Mouse (Mus musculus) limb, embryonic 10.5 days (tissue): ENCODE measurements at regions not wholly inside any gene's neighbourhood (a gene's known extent, or its start where the extent isn't known, plus 50 kb on each side); places are given as distances from the start of the nearest gene placed in this dataset.
A peak's percentile ranks its signal among the peaks of the same experiment; 100 is the strongest.

Experiments used
- DNase-seq: peaks from one replicate; pipeline ENCODE4 v3.0.0-alpha.2; 2017; ENCODE audit warnings: low spot score
- H3K27ac ChIP-seq: fragments of 300-500 bp; sonication (generic); 2 replicates; pipeline ENCODE4 v1.5.1; 2016; ENCODE audit warnings: mild to moderate bottlenecking
- H3K27me3 ChIP-seq: fragments of 300-500 bp; sonication (generic); 2 replicates; pipeline ENCODE4 v1.6.1; 2016; ENCODE audit warnings: low read depth, mild to moderate bottlenecking; ENCODE audit not compliant: poor library complexity, severe bottlenecking
- H3K36me3 ChIP-seq: fragments of 300-500 bp; sonication (generic); 2 replicates; pipeline ENCODE4 v1.6.1; 2016; ENCODE audit warnings: mild to moderate bottlenecking, moderate library complexity
- H3K4me1 ChIP-seq: fragments of 300-500 bp; sonication (generic); 2 replicates; pipeline ENCODE4 v1.6.1; 2016
- H3K4me3 ChIP-seq: fragments of 300-500 bp; sonication (generic); 2 replicates; pipeline ENCODE4 v1.5.1; 2016; ENCODE audit warnings: mild to moderate bottlenecking, moderate library complexity
- H3K9me3 ChIP-seq: fragments of 300-500 bp; sonication (generic); replicated peaks from 2 replicates; pipeline ENCODE4 v1.6.1; 2016; ENCODE audit warnings: mild to moderate bottlenecking
- WGBS: fragments of 180-500 bp; shearing (Covaris S2); methylation state at CpG from one replicate; pipeline ENCODE4 v1.1.7; 2016; 5-methylcytosine and 5-hydroxymethylcytosine counted together

DNA sequence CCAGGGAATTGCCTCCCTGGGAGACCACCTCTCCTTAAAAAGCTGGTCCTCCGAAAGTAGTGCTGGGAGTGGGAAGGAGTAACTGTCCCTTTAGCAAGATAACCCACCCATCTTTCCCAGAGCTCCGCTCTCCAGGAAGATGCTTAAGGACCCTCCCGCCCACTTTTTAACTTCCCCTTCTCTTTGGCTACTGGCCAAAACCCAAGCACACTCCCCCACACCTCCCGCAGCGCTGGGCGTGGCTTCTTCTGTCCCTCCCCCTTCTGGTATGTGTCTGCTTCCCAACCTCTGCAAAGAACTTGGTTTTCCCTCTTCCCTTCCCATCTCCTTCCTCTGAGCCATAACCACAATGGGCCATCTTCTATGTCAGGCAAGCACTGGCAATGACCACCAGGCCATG is 85.4 kb downstream of the Rpap3 start:
- Histone ChIP-seq H3K4me3 (no peak overlapping the region), H3K27me3 (no peaks in the 10 kb centered on the region), H3K4me1 (no peaks in the 10 kb centered on the region), H3K27ac (no peak overlapping the region), H3K36me3 (no peaks in the 10 kb centered on the region), H3K9me3 (no peaks in the 10 kb centered on the region)
- 68% methylated on average over 6 of the region's 6 CpGs for WGBS
- no peak for DNase-seq

DNA sequence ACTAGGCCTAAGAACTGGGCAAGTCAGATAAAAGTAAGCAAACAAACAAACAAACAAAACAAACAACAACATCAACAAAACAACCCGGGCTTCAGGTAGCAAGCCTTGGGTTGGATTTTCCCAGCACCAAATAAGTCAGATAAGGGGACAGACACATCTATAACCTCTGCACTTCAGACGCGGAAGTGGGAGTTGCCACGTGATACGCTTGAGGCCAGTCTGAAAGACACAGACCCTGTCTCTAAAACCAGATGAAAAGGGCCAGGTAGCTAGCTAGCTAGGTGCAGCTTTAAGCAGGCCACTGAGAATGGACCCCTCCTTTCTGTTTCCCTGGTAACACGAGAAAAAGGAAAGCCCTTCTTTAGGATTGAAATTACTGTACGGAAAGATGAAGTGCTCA is 85.9 kb downstream of the Rpap3 start:
- H3K36me3 ChIP-seq, result no peaks in the 10 kb centered on the region
- H3K9me3 ChIP-seq, result no peaks in the 10 kb centered on the region
- H3K27me3 ChIP-seq, result no peaks in the 10 kb centered on the region
- no peak for DNase-seq
- H3K4me3 ChIP-seq, result no peak overlapping the region
- H3K27ac ChIP-seq, result no peak overlapping the region
- H3K4me1 ChIP-seq, result no peaks in the 10 kb centered on the region
- WGBS, result 89% methylated on average over 7 of the region's 7 CpGs

DNA sequence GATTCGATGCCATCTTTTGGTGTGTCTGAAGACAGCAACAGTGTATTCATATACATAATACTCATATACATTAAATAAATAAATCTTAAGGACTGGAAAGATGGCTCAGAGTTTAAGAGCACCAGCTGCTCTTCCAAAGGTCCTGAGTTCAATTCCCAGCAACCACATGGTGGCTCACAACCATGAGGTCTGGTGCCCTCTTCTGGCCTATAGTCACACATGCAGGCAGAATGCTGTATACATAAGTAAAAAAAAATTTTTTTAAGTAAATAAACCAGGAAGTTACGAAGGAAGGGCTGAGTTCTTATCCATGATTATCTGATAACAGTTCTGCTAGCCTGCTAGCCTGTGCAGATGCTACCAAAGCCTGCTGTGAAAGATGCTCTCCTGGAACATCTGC is 93.3 kb downstream of the Rpap3 start:
- Histone ChIP-seq H3K4me1 (peaks cover 3% of the 10 kb centered on the region; the same call in 1 of the 2 replicates), H3K4me3 (no peak overlapping the region), H3K9me3 (no peaks in the 10 kb centered on the region), H3K36me3 (no peaks in the 10 kb centered on the region), H3K27ac (no peak overlapping the region), H3K27me3 (no peaks in the 10 kb centered on the region)
- 91% methylated on average over 2 of the region's 2 CpGs for WGBS
- no peak for DNase-seq

DNA sequence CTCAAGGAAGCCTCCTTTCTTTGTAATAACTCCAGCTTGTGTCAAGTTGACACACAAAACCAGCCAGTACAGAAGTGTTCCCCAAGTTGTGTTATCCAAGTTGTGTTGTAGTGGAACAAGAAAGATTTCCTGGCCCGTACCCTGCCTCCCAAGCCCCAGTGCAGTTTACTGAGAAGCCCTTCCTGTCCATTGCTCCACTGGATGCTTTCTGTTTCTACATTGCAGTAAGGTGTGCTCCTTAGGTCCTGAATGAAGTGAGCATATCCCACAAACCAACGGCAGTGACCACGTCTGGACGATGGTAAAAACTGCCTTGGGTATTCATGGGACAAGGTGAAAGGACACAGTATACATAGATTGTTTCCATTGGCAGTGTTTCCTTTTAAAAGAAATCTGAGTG is 94.9 kb downstream of the Rpap3 start:
- 88% methylated on average over 4 of the region's 4 CpGs for WGBS
- no peaks in the 10 kb centered on the region for H3K36me3 ChIP-seq
- no peaks in the 10 kb centered on the region for H3K27me3 ChIP-seq
- DNase-seq, result no peak
- no peak overlapping the region for H3K4me3 ChIP-seq
- no peak overlapping the region for H3K27ac ChIP-seq
- no peaks in the 10 kb centered on the region for H3K9me3 ChIP-seq
- peaks cover 14% of the 10 kb centered on the region for H3K4me1 ChIP-seq

DNA sequence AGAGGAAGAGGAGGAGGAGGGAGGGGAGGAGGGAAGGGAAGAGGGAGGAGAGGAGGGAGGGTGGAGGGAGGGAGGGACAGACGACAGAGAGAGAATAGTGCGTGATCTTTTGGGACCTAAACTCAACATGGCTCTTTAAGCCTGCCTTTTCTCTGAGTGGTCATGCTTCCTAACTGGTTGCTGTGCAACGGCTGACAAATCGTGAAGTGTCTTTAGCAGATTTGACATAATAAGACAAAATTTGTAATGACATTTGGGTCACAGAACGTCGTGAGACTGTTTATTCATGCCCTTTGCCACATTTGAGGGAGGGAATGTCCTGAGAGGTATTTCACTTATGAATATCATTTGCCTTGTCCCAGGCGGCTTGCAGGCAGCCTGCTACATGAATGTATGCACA is 96.1 kb downstream of the Rpap3 start:
- WGBS, result 89% methylated on average over 7 of the region's 7 CpGs
- Histone ChIP-seq H3K27ac (no peak overlapping the region), H3K27me3 (no peaks in the 10 kb centered on the region), H3K36me3 (no peaks in the 10 kb centered on the region), H3K4me1 (peaks cover 14% of the 10 kb centered on the region), H3K4me3 (no peak overlapping the region), H3K9me3 (no peaks in the 10 kb centered on the region)
- DNase-seq, result no peak

DNA sequence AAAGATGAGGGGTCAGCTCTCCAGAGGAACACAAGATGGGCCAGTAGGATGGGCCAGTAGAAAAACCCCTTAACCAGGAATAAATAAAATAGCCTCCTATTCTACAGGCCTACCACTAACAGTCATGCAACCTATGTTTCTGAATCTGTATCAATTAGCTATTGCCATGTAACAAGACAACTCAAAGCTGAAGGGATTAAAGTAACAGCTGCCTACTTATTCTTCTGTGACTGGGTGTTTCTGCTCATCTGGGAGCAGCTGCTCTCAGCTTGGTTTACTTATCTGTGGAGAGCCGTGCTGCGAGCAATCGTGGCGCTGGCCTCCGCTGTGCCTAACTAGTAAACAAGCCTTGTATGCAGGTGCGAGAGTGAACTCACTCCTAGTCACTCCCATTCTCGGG is 97.0 kb downstream of the Rpap3 start:
- Histone ChIP-seq H3K27me3 (no peaks in the 10 kb centered on the region), H3K27ac (no peak overlapping the region), H3K4me1 (peaks cover 14% of the 10 kb centered on the region), H3K36me3 (no peaks in the 10 kb centered on the region), H3K9me3 (no peaks in the 10 kb centered on the region), H3K4me3 (no peak overlapping the region)
- WGBS, result 91% methylated on average over 7 of the region's 7 CpGs
- DNase-seq, result no peak

DNA sequence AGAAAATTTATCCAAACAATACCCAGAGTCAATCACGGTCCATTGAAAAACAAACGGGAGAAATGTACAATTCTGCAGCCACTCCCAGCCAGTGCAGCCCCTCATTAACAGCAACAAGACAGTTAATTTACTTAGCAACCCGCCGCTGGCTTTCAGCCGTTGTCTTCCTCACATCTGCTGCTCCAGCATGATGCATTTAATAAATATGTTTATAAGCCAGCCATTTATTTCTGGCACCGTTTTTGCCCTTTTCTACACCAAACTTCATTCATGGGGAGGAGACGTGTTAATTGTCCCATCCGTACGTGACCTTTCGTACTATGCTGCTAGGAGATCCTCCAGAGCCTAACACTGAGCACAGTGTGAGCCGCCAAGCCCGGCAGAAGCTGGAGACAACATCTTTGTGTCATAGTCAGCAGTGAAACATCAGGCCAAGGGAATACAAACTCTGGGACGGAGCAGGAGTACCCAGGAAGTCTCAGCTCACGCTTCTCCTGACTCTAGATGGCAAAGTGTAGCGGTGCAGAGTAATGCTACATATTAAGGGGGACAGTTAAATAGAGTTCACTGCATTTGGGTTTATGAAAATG is 97.9 kb downstream of the Rpap3 start:
- peaks cover 12% of the 10 kb centered on the region for H3K4me1 ChIP-seq
- no peaks in the 10 kb centered on the region for H3K9me3 ChIP-seq
- no peaks in the 10 kb centered on the region for H3K27me3 ChIP-seq
- H3K4me3 ChIP-seq, result no peak overlapping the region
- DNase-seq, result no peak
- no peak overlapping the region for H3K27ac ChIP-seq
- H3K36me3 ChIP-seq, result no peaks in the 10 kb centered on the region
- WGBS, result 86% methylated on average over 15 of the region's 15 CpGs

DNA sequence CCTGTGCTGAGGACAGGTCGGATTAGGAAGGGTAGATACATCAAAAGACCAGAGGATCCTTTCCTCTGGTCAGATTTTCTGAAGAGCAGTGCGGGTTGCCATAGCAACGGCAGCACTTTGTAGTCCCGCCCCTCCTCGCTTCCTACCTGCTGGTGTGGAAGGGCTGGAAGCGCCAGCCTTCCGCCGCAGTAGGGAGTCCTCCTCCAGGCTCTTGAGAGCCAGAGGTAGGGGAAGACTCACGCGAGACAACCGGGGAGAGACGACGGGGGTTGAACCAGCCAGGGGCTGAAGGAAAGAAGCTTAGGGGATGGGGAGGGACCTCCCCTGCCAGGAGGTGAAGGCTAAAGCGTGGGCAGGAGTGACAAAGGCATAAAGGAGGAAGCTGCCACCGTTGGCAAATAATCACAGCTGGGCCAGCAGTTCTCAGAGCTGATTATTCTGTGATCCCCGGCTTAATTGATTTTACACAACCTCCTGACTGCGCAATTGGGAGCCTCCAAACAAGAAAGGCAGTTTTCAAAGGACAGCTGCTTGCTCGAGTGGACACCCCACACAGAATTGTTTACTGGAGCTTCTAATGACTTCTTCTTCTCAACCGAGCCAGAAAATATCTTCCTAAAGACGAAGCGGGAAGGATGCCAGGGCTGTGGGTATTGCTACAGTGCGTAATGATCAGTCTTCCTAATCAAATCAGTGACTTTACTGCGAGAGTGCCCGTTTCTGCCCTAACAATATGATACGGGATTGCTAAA is 98.8 kb downstream of the Rpap3 start:
- Histone ChIP-seq H3K36me3 (no peaks in the 10 kb centered on the region), H3K9me3 (no peaks in the 10 kb centered on the region), H3K4me3 (peak overlapping the region; percentile 51), H3K27me3 (no peaks in the 10 kb centered on the region), H3K27ac (peak overlapping the region; percentile 76), H3K4me1 (peaks cover 12% of the 10 kb centered on the region)
- 17% methylated on average over 25 of the region's 25 CpGs for WGBS
- peak; percentile 72 for DNase-seq

DNA sequence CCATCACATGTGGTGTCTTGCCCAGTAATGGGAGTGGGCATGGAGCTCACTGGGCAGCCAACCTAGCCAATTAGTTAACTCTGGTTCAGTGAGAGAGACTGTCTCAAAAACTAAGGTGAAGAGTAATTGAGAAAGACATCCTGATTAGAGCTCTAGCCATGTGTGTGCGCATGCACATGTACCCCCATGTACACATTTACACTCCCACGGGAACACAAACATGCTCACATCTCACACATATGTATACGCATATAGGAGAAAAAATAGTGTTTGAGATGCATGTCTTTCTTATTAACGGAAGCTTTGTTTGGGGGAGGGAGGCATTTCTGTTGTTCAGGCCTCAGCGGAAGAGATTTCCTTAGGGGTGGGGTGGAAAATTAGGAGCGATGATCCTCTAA is 99.4 kb downstream of the Rpap3 start:
- no peak for DNase-seq
- H3K27me3 ChIP-seq, result no peaks in the 10 kb centered on the region
- H3K4me1 ChIP-seq, result peaks cover 12% of the 10 kb centered on the region
- 45% methylated on average over 6 of the region's 6 CpGs for WGBS
- peak overlapping the region; percentile 51 for H3K4me3 ChIP-seq
- no peaks in the 10 kb centered on the region for H3K9me3 ChIP-seq
- 0 out of 2 replicates have a peak overlapping the region, but pooled peaks have one; percentile 76 for H3K27ac ChIP-seq
- H3K36me3 ChIP-seq, result no peaks in the 10 kb centered on the region

DNA sequence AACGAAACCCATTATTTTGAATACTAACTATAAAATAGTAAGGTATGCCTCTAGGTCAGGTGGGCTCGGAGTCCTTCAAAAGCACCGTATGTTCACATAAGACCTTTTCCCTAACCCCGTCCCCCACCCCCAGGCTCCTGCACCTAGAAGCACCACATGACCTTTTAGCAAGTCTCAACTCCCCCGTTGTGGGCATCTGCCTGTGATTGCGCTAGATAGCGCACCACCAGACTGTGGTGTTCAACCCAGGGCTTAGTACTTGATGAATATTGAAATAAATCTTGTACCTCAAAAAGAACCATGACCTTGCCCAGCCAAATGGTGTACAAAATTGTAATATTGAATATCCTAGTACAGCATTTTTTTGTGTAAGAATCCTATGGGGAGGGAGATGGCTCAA is 99.8 kb downstream of the Rpap3 start:
- Histone ChIP-seq H3K4me3 (no peak overlapping the region), H3K4me1 (peaks cover 12% of the 10 kb centered on the region), H3K36me3 (no peaks in the 10 kb centered on the region), H3K27me3 (no peaks in the 10 kb centered on the region), H3K27ac (no peak overlapping the region), H3K9me3 (no peaks in the 10 kb centered on the region)
- 92% methylated on average over 7 of the region's 7 CpGs for WGBS
- DNase-seq, result no peak

DNA sequence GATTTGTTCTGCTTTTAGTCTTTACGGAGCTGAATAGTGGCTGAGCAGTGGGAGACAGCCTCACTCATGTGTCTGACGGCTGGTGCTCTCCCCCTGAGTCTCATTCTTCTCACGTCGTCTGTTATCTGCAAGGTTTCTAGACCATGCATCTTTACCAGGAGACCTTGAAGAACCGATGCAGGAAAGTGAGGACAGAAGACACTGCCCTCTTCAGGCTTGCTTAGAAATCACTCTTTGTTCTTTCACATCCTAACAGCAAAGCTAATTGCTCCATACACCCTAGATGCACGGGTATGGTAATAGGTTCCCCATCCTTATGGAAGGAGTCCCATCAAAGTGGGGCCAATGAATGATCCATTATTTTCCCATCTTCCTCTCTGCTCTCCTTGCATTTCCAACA is 102.1 kb downstream of the Rpap3 start:
- peaks cover 12% of the 10 kb centered on the region for H3K4me1 ChIP-seq
- 62% methylated on average over 6 of the region's 6 CpGs for WGBS
- no peak for DNase-seq
- H3K27me3 ChIP-seq, result no peaks in the 10 kb centered on the region
- no peaks in the 10 kb centered on the region for H3K36me3 ChIP-seq
- no peak overlapping the region for H3K27ac ChIP-seq
- H3K4me3 ChIP-seq, result no peak overlapping the region
- no peaks in the 10 kb centered on the region for H3K9me3 ChIP-seq

DNA sequence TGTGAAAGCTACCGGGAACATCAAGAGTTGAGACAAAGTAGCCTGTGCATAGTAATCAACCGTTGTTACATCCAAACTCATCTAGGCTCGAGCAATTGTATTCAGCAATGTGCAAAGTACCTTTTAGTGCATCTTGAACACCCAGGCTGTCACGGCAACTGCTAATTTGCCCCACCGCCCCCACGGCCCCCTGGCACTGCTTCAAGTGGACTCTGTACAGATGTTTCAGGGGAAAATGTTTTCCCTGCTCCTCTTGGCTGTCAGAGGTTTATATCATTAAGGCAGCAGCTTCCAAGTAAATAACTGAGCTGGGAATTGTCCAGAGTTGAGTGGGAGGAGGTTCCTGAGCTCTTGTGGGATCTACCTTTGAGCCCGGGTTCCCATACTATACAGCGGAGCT is 107.4 kb downstream of the Rpap3 start:
- Histone ChIP-seq H3K9me3 (no peaks in the 10 kb centered on the region), H3K27ac (no peak overlapping the region), H3K27me3 (no peaks in the 10 kb centered on the region), H3K36me3 (no peaks in the 10 kb centered on the region), H3K4me1 (peaks cover 16% of the 10 kb centered on the region), H3K4me3 (no peak overlapping the region)
- WGBS, result 81% methylated on average over 8 of the region's 8 CpGs
- DNase-seq, result no peak

DNA sequence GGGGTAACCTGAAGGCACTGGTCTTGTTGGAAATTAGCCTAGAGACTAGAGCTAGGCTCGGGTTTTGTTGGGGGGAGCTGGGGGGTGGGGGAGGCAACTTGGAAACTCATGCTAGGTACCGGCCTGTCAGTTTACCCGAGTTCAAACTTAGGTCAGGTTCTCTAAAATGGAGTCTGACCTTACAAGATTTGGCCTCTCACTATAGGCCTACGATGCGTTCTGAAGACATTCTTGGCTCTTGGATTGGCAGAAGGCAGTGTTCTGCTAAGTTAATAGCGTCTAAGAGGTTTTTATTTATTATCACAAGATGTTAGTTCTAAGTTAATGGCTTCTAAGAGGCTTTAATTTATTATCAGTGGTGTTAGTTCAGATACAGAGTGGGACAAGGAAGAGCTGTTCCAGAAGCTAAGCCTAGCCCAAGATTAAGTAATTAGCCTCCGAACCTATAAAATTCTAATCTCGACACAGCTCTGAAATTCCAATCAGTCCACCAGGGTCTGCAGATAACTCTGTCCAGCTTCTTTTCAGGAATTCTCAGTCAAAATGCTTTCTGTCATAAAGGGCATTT is 109.0 kb downstream of the Rpap3 start:
- H3K27ac ChIP-seq, result no peak overlapping the region
- peaks cover 16% of the 10 kb centered on the region for H3K4me1 ChIP-seq

More for the DNA sequence above, 109.0 kb downstream of the Rpap3 start:
- 63% methylated on average over 8 of the region's 8 CpGs for WGBS
- H3K27me3 ChIP-seq, result no peaks in the 10 kb centered on the region
- no peak overlapping the region for H3K4me3 ChIP-seq
- H3K9me3 ChIP-seq, result no peaks in the 10 kb centered on the region
- no peak for DNase-seq
- no peaks in the 10 kb centered on the region for H3K36me3 ChIP-seq
